ENCODE assay signal across 27 mouse cellular contexts in the genomic region with DNA sequence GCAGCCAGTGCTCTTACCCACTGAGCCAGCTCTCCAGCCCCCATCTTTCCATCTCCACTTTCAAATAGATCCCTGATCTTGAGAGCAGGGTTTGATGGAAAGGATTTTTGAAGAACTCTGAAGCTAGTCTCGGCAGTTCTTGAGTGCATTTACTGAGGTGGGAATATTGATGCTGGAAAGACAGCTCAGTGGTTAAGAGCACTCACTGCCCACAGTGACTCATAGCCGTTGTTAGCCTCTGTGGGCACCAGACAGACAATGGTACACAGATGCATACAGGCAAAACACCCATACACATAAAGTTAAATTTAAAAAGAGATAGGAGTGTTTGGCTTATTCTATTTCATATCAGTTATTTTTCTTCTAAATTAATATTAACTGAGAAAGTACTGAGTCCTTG.
"Had no signal": no experiment of that assay in that cellular context is flagged by ENCODE, and none has a peak within 500 bp of the region (broad histone marks: within the 10 kb centered on the region; RNA-seq: fewer than 3 reads in every experiment).

No protein-coding gene starts in this region.

- ATAC-seq: liver, embryonic 12.5 days; liver, postnatal 0 days; lung, postnatal 0 days; midbrain, embryonic 13.5 days; midbrain, embryonic 15.5 days; midbrain, embryonic 16.5 days had no signal

- H3K4me2 ChIP-seq: limb, embryonic 12.5 days; limb, embryonic 13.5 days; limb, embryonic 15.5 days; liver, embryonic 11.5 days; liver, embryonic 12.5 days; liver, embryonic 13.5 days; liver, embryonic 15.5 days; lung, embryonic 14.5 days; lung, embryonic 15.5 days; midbrain, embryonic 11.5 days; midbrain, embryonic 12.5 days; midbrain, embryonic 13.5 days; midbrain, embryonic 15.5 days; neural tube, embryonic 12.5 days had no signal

- H3K9me3 ChIP-seq: limb, embryonic 10.5 days; limb, embryonic 12.5 days; limb, embryonic 13.5 days; limb, embryonic 15.5 days; liver, embryonic 12.5 days; liver, embryonic 13.5 days; liver, embryonic 15.5 days; lung, embryonic 15.5 days; megakaryocyte, embryonic 14.5 days; midbrain, embryonic 10.5 days; midbrain, embryonic 12.5 days; midbrain, embryonic 13.5 days; midbrain, embryonic 15.5 days; neural tube, embryonic 12.5 days had no signal

- H3K4me3 ChIP-seq: limb, embryonic 10.5 days; limb, embryonic 12.5 days; limb, embryonic 13.5 days; limb, embryonic 15.5 days; liver, embryonic 12.5 days; liver, embryonic 13.5 days; liver, embryonic 15.5 days; lung, embryonic 15.5 days; midbrain, embryonic 10.5 days; midbrain, embryonic 12.5 days; midbrain, embryonic 13.5 days; midbrain, embryonic 15.5 days; neural tube, embryonic 12.5 days had no signal

- DNase-seq: left cerebral cortex, postnatal 4 days; liver; liver, embryonic 13.5 days; lung, adult 2 months; lung, embryonic 14.5 days; lung, postnatal 10 days; midbrain, embryonic 14.5 days had no signal

- H3K36me3 ChIP-seq: midbrain, embryonic 15.5 days had no signal

- H3K27ac ChIP-seq: limb, embryonic 10.5 days; limb, embryonic 12.5 days; limb, embryonic 13.5 days; limb, embryonic 15.5 days; liver, embryonic 12.5 days; liver, embryonic 13.5 days; liver, embryonic 14.5 days; liver, embryonic 15.5 days; lung, embryonic 15.5 days; macrophage; midbrain, embryonic 10.5 days; midbrain, embryonic 12.5 days; midbrain, embryonic 13.5 days; midbrain, embryonic 15.5 days; neural tube, embryonic 12.5 days had no signal

- H3K9ac ChIP-seq: limb, embryonic 12.5 days; limb, embryonic 13.5 days; limb, embryonic 15.5 days; liver, embryonic 12.5 days; liver, embryonic 13.5 days; liver, embryonic 14.5 days; liver, embryonic 15.5 days; liver, postnatal 0 days; lung, embryonic 14.5 days; lung, embryonic 15.5 days; midbrain, embryonic 12.5 days; midbrain, embryonic 13.5 days; midbrain, embryonic 15.5 days; neural tube, embryonic 12.5 days had no signal

- H3K27me3 ChIP-seq: limb, embryonic 12.5 days; limb, embryonic 13.5 days; limb, embryonic 15.5 days; liver, embryonic 12.5 days; liver, embryonic 13.5 days; liver, embryonic 15.5 days; lung, embryonic 15.5 days; megakaryocyte, embryonic 14.5 days; midbrain, embryonic 12.5 days; midbrain, embryonic 13.5 days; midbrain, embryonic 15.5 days; neural tube, embryonic 12.5 days had no signal
